Mouse (Mus musculus): Measurements from ENCODE around the gene Bcl2l2.
A peak's percentile ranks its signal among the peaks of the same experiment; 100 is the strongest.

The Bcl2l2 gene

GRCm38 (mm10) chr14:54883154-54884021 lies at the start of gene Bcl2l2, which contains the start of gene Gm20521:
Gene Bcl2l2, plus strand, starts transcription at chr14:54883377.
Gene Gm20521, plus strand, starts transcription at chr14:54883441.
- peak; percentile 85 for DNase-seq (ENCODE audit: low spot score)

- no peak for DNase-seq (ENCODE audit: low spot score)
Observed at GRCm38 (mm10) chr14:54843461-54843860, 39.7 kb upstream of the Bcl2l2 start.

GRCm38 (mm10) chr14:54855726-54856125 lies 27.5 kb upstream of the Bcl2l2 start:
- DNase-seq (ENCODE audit: low spot score) = no peak

GRCm38 (mm10) chr14:54856703-54857102 lies 26.5 kb upstream of the Bcl2l2 start:
- no peak for DNase-seq (ENCODE audit: low spot score)

GRCm38 (mm10) chr14:54857891-54858290 lies 25.3 kb upstream of the Bcl2l2 start:
- no peak for DNase-seq (ENCODE audit: low spot score)

GRCm38 (mm10) chr14:54860511-54860910 lies 22.7 kb upstream of the Bcl2l2 start:
- peak; percentile 39 for DNase-seq (ENCODE audit: low spot score)

GRCm38 (mm10) chr14:54863501-54864312 lies 19.5 kb upstream of the Bcl2l2 start:
- peak; percentile 92 for DNase-seq (ENCODE audit: low spot score)

GRCm38 (mm10) chr14:54864313-54865036 lies 18.7 kb upstream of the Bcl2l2 start:
- DNase-seq (ENCODE audit: low spot score) = no peak

GRCm38 (mm10) chr14:54865626-54866025 lies 17.6 kb upstream of the Bcl2l2 start:
- DNase-seq (ENCODE audit: low spot score) = no peak

- no peak for DNase-seq (ENCODE audit: low spot score)
Observed at GRCm38 (mm10) chr14:54866268-54866667, 16.9 kb upstream of the Bcl2l2 start.

- DNase-seq (ENCODE audit: low spot score) = no peak
Observed at GRCm38 (mm10) chr14:54866936-54867335, 16.2 kb upstream of the Bcl2l2 start.

- no peak for DNase-seq (ENCODE audit: low spot score)
Observed at GRCm38 (mm10) chr14:54868026-54868425, 15.2 kb upstream of the Bcl2l2 start.

GRCm38 (mm10) chr14:54870861-54871260 lies 12.3 kb upstream of the Bcl2l2 start, which contains the start of gene Homez:
Gene Homez, minus strand, starts transcription at chr14:54870961.
- no peak for DNase-seq (ENCODE audit: low spot score)

- DNase-seq (ENCODE audit: low spot score) = no peak
Observed at GRCm38 (mm10) chr14:54874165-54874564, 9.0 kb upstream of the Bcl2l2 start.

GRCm38 (mm10) chr14:54875844-54876538 lies 7.2 kb upstream of the Bcl2l2 start:
- DNase-seq (ENCODE audit: low spot score) = no peak

- peak; percentile 92 for DNase-seq (ENCODE audit: low spot score)
Observed at GRCm38 (mm10) chr14:54876539-54877047, 6.6 kb upstream of the Bcl2l2 start.

- DNase-seq (ENCODE audit: low spot score) = peak; percentile 76
Observed at GRCm38 (mm10) chr14:54877048-54877715, 6.0 kb upstream of the Bcl2l2 start, which contains the start of gene Ppp1r3e. Gene Ppp1r3e, minus strand, starts transcription at chr14:54877550.

- no peak for DNase-seq (ENCODE audit: low spot score)
Observed at GRCm38 (mm10) chr14:54884022-54884712, 990 bp downstream of the Bcl2l2 start.

- DNase-seq (ENCODE audit: low spot score) = peak; percentile 28
Observed at GRCm38 (mm10) chr14:54885309-54885708, 2.1 kb downstream of the Bcl2l2 start.

GRCm38 (mm10) chr14:54892200-54892599 lies 9.0 kb downstream of the Bcl2l2 start, which contains the start of gene Pabpn1:
Gene Pabpn1, plus strand, starts transcription at chr14:54892500.
- no peak for DNase-seq (ENCODE audit: low spot score)

Data from ovary, postnatal 36 days (tissue).